Mouse (Mus musculus) forebrain, embryonic 12.5 days (tissue): ENCODE results near the gene Med26. TPM values are rescaled to one million over a fixed set of nuclear protein-coding genes. Genes with fewer than 3 reads are reported as not detected.

Source experiments
- ATAC-seq: fragments of 200-750 bp; cut with Nextera tagmentation; 2 replicates; pipeline ENCODE4 v1.8.0; 2017; ENCODE audit warnings: moderate TSS enrichment; ENCODE audit not compliant: low FRiP score
- H3K27ac ChIP-seq: fragments of 300-500 bp; sonication (generic); 2 replicates; pipeline ENCODE4 v1.5.1; 2016; ENCODE audit warnings: mild to moderate bottlenecking
- H3K27me3 ChIP-seq: fragments of 300-500 bp; sonication (generic); 2 replicates; pipeline ENCODE4 v1.6.1; 2016; ENCODE audit warnings: mild to moderate bottlenecking
- H3K36me3 ChIP-seq: fragments of 300-500 bp; sonication (generic); replicated peaks from 2 replicates; pipeline ENCODE4 v1.6.1; 2016; ENCODE audit warnings: mild to moderate bottlenecking
- H3K4me1 ChIP-seq: fragments of 300-500 bp; sonication (generic); 2 replicates; pipeline ENCODE4 v1.6.1; 2016
- H3K4me2 ChIP-seq: fragments of 300-500 bp; sonication (generic); 2 replicates; pipeline ENCODE4 v1.6.1; 2016; ENCODE audit warnings: mild to moderate bottlenecking, moderate library complexity
- H3K4me3 ChIP-seq: fragments of 300-500 bp; sonication (generic); replicated peaks from 2 replicates; pipeline ENCODE4 v1.5.1; 2016; ENCODE audit warnings: mild to moderate bottlenecking
- H3K9ac ChIP-seq: fragments of 300-500 bp; sonication (generic); 2 replicates; pipeline ENCODE4 v1.6.1; 2016; ENCODE audit warnings: mild to moderate bottlenecking
- H3K9me3 ChIP-seq: fragments of 300-500 bp; sonication (generic); 2 replicates; pipeline ENCODE4 v1.6.1; 2016
- WGBS: fragments of 180-500 bp; shearing (Covaris S2); methylation state at CpG from one replicate; pipeline ENCODE4 v1.1.7; 2016; 5-methylcytosine and 5-hydroxymethylcytosine counted together
- polyA plus RNA-seq: library from polyadenylated mRNA; unstranded; fragments of >200 nt; fragmentation: Nextera tagmentation; extraction: Ambion mirVana; gene quantifications from 2 replicates; pipeline ENCODE4 v1.2.1, GENCODE M21; 2016

Med26 gene
- polyA plus RNA-seq, 1 experiment from 2014 or later, result 20.8 TPM

DNA sequence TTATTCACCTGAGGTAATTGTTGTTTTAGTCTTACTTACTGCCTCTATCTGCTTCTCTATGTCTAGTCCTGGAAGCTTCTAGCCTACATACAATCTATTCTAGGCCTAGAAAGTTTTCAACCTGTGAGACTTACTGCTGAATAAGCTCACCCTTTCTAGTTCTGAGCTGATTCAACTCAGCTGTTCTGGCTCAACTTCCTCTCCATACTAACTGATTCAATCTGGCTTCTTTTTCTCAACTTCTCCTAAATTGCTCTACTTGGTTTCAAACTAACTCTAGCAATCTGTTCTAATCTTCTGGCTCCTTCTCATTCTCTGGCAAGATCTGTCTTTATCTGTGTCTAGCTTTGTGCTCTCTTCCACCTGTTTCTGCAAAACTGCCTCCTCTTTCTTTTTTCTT, 26.2 kb downstream of the Med26 start:
- Histone ChIP-seq H3K36me3 (peaks cover 5% of the 10 kb centered on the region; the same call in 1 of the 2 replicates), H3K9me3 (no peaks in the 10 kb centered on the region), H3K27me3 (no peaks in the 10 kb centered on the region), H3K9ac (no peak overlapping the region), H3K4me3 (no peak overlapping the region), H3K27ac (no peak overlapping the region), H3K4me1 (peaks cover 5% of the 10 kb centered on the region), H3K4me2 (no peak overlapping the region)
- ATAC-seq, result no peak

DNA sequence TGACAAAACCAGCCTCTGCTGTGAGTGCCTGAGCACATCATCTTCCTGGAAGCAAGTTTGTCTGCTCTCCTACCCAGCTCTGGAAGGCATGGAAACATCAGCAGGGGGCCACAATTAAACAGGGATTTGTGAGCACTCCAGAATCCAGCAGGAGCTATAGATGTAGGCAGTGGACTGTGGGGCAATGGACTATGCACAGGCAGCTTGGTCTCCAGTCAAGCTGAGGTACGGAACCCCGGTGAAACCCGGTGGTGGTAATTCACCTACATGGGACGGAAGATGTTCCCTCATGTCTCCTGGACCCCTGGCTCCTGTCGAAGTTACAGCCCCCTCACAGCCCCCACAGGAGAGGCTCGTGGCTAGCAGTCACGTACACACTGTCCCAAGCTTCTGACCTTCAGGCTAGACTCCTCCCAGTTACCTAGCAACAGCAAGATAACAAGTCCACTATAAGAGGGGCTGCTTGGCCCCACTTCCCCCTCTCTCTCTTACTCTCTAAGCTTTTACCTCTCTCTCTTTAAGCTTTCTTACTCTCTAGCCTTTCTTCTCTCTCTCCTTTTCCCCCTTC, 30.6 kb downstream of the Med26 start:
- H3K4me2 ChIP-seq, result no peak overlapping the region
- no peaks in the 10 kb centered on the region for H3K36me3 ChIP-seq
- no peak overlapping the region for H3K27ac ChIP-seq
- ATAC-seq, result no peak
- H3K9ac ChIP-seq, result no peak overlapping the region
- H3K4me3 ChIP-seq, result no peak overlapping the region
- no peaks in the 10 kb centered on the region for H3K27me3 ChIP-seq
- WGBS, result 71% methylated on average over 7 of the region's 7 CpGs
- H3K4me1 ChIP-seq, result peaks cover 5% of the 10 kb centered on the region
- no peaks in the 10 kb centered on the region for H3K9me3 ChIP-seq

DNA sequence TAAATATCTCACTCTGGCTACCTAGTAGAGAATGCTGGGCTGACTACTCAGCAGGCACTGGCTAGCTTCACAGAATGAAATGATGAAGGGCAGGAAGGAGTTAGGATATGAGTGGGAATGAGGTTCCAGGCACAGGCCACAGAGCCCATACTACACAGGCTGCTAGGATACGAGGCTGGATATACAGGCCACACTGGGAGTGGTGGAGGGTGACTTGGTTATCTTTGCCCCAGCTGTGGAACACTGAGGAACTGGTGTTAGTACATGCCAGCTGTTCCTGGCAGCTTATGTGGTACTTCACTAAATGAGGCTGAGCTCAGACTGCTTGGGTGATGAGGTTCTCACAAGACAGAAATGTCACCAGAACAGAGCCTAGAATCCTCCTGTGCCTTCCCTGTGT, 34.9 kb downstream of the Med26 start:
- Histone ChIP-seq H3K36me3 (no peaks in the 10 kb centered on the region), H3K9me3 (no peaks in the 10 kb centered on the region), H3K4me3 (no peak overlapping the region), H3K4me2 (no peak overlapping the region), H3K27ac (no peak overlapping the region), H3K27me3 (no peaks in the 10 kb centered on the region), H3K4me1 (peaks cover 2% of the 10 kb centered on the region), H3K9ac (no peak overlapping the region)
- ATAC-seq, result no peak
- WGBS, result 86% methylated on average over 1 of the region's 1 CpGs

DNA sequence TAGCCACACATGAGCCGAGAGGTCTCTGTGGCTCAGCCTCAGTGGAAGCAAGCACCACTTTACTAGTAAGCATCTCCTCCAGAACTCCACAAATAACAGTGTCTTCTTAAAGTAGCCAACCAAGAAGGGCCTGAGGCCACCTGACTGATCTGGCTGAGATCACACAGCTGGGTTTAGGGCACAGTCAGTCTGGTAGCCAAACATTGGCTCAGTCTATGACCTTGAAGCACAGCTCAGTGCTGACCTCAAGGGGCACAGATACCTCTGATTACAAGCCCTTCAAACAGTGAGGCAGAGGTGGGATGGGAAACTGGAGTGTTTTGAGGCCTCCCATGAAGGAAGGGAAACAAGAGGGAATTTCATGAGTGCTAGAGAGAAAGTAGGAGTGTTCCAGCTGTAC, 35.4 kb downstream of the Med26 start:
- no peak overlapping the region for H3K4me3 ChIP-seq
- 94% methylated on average over 1 of the region's 1 CpGs for WGBS
- H3K4me1 ChIP-seq, result no peaks in the 10 kb centered on the region
- H3K9ac ChIP-seq, result no peak overlapping the region
- ATAC-seq, result no peak
- no peaks in the 10 kb centered on the region for H3K27me3 ChIP-seq
- no peaks in the 10 kb centered on the region for H3K36me3 ChIP-seq
- no peak overlapping the region for H3K4me2 ChIP-seq
- H3K9me3 ChIP-seq, result no peaks in the 10 kb centered on the region
- H3K27ac ChIP-seq, result no peak overlapping the region

DNA sequence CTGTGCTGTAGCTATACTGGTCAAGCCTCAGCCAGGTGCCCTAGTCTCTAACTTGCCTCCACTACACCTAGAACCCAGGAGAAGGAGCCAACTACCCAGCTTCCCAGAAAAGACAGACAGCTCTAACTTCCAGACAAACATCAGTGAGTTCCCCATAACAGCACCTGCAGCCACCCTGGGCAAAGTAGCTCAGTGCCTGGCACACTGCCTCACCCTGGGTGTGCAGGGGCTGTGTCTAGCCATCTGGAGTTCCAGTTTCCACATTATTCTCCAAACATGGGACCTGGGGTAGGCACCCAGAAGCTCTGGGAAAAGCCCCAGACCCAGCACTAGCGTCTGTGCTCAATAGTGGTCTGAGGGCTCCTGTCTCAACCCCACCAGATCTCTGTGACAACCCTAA, 40.6 kb downstream of the Med26 start:
- no peaks in the 10 kb centered on the region for H3K4me1 ChIP-seq
- H3K4me3 ChIP-seq, result no peak overlapping the region
- no peak overlapping the region for H3K9ac ChIP-seq
- WGBS, result 86% methylated on average over 1 of the region's 1 CpGs
- H3K9me3 ChIP-seq, result no peaks in the 10 kb centered on the region
- no peak overlapping the region for H3K4me2 ChIP-seq
- no peaks in the 10 kb centered on the region for H3K36me3 ChIP-seq
- no peaks in the 10 kb centered on the region for H3K27me3 ChIP-seq
- ATAC-seq, result no peak
- no peak overlapping the region for H3K27ac ChIP-seq

DNA sequence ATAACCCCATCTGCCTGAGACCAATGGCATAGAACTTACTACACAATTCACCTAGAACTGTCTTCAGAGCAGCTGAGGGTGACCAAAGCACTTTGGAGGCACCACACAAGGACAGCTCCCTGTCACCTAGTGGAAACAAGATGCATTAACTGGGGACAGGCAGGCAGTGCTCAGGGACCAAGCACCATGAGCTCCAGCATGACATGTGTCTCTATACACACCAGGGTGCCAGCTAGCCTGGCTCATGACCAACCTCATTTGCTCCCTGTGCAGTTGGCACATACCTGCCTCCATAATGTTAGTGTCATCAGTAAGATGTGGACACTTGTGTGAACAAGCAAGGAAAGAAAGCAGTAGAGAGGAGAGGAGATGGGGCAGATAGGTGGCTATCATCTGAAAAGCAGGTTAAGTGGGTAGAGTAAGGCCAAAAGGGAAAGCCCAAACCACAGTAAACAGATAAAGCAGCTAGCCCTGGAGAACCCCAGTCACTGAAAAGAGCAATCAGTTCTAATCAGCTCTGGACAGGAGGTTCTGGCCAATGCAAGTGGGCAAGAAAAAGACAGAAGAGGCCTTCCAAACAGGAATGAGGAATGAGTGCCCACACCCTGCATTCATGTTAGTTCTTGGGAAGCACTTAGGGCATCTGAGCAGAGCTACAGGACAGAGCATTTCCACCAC, 43.3 kb downstream of the Med26 start:
- H3K4me1 ChIP-seq, result no peaks in the 10 kb centered on the region
- H3K4me3 ChIP-seq, result no peak overlapping the region
- ATAC-seq, result no peak
- H3K9ac ChIP-seq, result no peak overlapping the region
- no peak overlapping the region for H3K27ac ChIP-seq
- H3K9me3 ChIP-seq, result no peaks in the 10 kb centered on the region
- H3K4me2 ChIP-seq, result no peak overlapping the region
- H3K36me3 ChIP-seq, result no peaks in the 10 kb centered on the region
- no peaks in the 10 kb centered on the region for H3K27me3 ChIP-seq

DNA sequence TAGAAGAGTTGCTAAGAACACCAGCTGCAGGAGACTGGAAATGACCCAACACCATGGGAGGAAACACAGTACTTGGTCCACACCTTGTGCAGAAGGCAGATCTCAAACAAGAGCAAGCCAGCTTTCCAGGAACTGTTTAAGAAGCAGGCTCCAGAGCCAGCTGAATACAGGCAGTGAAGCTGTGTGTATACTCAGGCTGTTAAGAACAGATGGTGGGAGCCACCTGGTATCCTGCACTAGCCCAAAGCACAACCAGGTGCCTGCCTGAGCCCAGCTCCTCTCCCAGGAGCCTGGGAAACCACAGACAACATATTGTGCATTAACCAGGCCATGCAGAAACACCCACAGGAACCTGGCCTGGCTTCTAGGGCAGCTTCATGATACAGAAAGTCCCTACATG, 43.9 kb downstream of the Med26 start:
- Histone ChIP-seq H3K36me3 (peaks cover 2% of the 10 kb centered on the region; the same call in 1 of the 2 replicates), H3K27ac (no peak overlapping the region), H3K9me3 (no peaks in the 10 kb centered on the region), H3K9ac (no peak overlapping the region), H3K27me3 (no peaks in the 10 kb centered on the region), H3K4me2 (no peak overlapping the region), H3K4me3 (no peak overlapping the region), H3K4me1 (no peaks in the 10 kb centered on the region)
- ATAC-seq, result no peak

DNA sequence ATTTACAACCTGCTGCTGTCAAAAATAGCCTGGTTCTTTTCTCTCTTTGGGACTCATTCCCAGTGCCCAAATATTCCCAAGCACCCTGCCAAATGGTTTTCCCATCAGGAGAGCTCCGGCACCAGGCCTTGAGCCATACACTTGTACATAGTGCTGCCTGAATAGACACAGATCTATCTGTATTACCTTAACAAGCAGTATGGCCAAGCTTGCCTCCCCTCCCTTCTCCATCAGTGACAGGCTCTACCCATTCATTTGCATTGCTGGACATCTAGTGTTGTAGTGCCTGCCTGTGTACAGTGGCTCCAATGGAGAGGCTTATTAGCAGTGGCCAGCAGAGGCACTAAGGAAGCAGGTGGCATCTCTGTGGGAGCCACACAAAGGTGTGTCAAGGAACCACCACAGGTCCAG, 47.5 kb downstream of the Med26 start:
- Histone ChIP-seq H3K27ac (no peak overlapping the region), H3K27me3 (no peaks in the 10 kb centered on the region), H3K4me2 (no peak overlapping the region), H3K36me3 (peaks cover 21% of the 10 kb centered on the region), H3K4me3 (no peak overlapping the region), H3K9ac (no peak overlapping the region), H3K4me1 (no peaks in the 10 kb centered on the region), H3K9me3 (no peaks in the 10 kb centered on the region)
- ATAC-seq, result no peak
- 93% methylated on average over 1 of the region's 1 CpGs for WGBS

DNA sequence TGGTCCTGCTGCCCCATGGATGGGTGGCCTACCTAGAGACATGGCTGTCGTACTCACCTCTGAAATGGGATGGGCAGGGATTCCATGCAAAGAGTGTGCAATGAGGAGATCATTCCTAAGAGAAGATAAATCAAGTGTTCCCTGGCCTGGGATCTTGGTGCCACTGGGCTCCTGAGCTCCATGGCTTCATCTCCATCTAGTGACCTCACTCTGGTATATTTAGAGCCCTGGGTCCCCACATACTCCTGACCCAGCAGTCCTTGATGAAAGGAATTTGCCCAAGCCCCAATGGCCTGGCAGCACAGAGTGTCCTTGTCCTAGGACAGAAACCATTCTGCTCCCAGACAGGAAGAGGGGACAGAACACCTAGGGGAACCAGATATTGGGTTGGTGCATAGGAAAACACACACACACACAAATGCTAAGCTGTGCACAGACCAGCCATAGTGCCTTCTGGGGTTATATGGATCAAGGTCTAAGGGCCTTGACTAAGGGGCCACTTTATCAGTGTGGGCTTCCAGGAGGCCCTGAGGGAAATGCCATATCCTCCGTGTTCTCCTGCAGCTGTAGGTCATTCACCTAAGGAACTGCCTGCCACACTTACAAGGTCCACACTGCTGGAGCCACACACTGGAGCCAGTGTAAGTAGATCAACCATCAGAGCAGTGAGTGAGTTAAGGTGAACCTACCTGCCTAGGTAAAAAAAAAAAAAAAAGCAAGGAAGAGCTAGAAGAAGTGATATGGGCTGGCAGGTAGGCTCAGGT, 48.4 kb downstream of the Med26 start:
- no peaks in the 10 kb centered on the region for H3K27me3 ChIP-seq
- 0 out of 2 replicates have a peak, but pooled peaks cover 5% of the 10 kb centered on the region for H3K4me1 ChIP-seq
- H3K27ac ChIP-seq, result no peak overlapping the region
- H3K9me3 ChIP-seq, result no peaks in the 10 kb centered on the region
- WGBS, result 93% methylated on average over 2 of the region's 2 CpGs
- no peak for ATAC-seq
- no peak overlapping the region for H3K9ac ChIP-seq
- no peak overlapping the region for H3K4me2 ChIP-seq
- no peak overlapping the region for H3K4me3 ChIP-seq
- H3K36me3 ChIP-seq, result peaks cover 29% of the 10 kb centered on the region

DNA sequence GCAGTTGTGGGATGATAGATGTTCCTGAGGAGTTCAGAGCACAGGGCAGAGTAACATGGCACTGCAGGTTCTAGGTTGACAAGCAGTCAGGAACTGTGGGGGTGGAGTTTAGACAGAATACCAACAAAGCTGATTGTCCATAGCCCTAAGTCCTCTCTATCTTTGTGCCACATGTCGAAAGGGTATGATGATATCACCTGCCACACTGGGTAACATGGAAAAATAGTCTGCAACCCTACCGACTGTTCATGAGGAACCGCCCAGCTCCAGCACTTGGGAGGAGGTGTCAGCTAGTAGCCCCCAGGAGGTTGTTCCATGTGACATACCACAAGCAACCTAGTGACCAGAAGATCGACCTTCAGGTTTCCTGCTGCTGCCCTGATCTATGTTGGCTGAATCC, 49.5 kb downstream of the Med26 start:
- H3K4me3 ChIP-seq, result no peak overlapping the region
- H3K27me3 ChIP-seq, result no peaks in the 10 kb centered on the region
- no peak for ATAC-seq
- H3K4me2 ChIP-seq, result no peak overlapping the region
- H3K9ac ChIP-seq, result no peak overlapping the region
- H3K27ac ChIP-seq, result no peak overlapping the region
- H3K9me3 ChIP-seq, result no peaks in the 10 kb centered on the region
- peaks cover 14% of the 10 kb centered on the region for H3K4me1 ChIP-seq
- 94% methylated on average over 4 of the region's 4 CpGs for WGBS
- H3K36me3 ChIP-seq, result peaks cover 32% of the 10 kb centered on the region

DNA sequence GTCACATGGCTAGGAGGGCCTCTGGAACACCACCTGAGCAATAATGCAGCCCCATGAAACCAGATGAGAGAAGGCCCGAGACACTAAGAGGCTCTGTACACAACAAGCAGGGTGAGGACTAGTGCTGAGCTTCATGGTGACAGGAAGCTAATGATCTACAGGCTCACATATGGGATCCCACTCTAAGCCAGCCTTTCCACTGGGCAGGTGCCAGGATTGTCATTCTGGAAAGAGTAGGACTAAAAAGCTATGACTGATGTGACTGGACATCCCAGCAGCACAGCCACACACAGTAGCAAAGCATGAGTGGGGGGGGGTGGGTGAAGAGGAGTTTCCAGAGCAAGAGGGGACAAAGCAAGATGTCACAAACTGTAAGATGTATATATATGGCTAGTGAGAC, 50.2 kb downstream of the Med26 start:
- Histone ChIP-seq H3K4me2 (no peak overlapping the region), H3K9me3 (no peaks in the 10 kb centered on the region), H3K36me3 (peaks cover 32% of the 10 kb centered on the region), H3K4me1 (peaks cover 17% of the 10 kb centered on the region), H3K27me3 (no peaks in the 10 kb centered on the region), H3K9ac (no peak overlapping the region), H3K27ac (no peak overlapping the region), H3K4me3 (no peak overlapping the region)
- no peak for ATAC-seq
- 96% methylated on average over 1 of the region's 1 CpGs for WGBS

DNA sequence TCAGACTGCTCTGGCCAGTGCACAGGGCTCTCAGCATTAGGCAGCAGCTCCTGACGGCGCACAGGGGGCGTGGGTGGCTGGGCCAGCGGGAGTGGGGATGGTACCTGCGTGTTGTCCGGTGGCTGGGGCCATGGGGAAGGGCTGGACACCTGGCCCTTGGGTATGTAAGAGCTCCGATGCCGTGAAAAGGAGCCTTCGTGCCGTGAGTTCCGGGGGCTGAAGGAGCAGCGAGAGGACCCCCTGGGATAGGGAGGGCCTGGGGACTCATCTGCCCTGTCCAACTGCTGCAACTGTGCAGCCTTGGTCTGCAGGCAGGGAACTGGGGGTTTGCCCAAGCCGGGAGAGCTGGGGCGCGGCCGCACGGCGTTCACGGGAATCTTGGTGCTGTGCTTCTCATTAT, 51.9 kb downstream of the Med26 start:
- H3K9me3 ChIP-seq, result no peaks in the 10 kb centered on the region
- H3K4me1 ChIP-seq, result peaks cover 24% of the 10 kb centered on the region
- H3K4me3 ChIP-seq, result no peak overlapping the region
- H3K36me3 ChIP-seq, result peaks cover 32% of the 10 kb centered on the region
- 92% methylated on average over 19 of the region's 19 CpGs for WGBS
- no peak overlapping the region for H3K4me2 ChIP-seq
- no peak for ATAC-seq
- H3K27me3 ChIP-seq, result no peaks in the 10 kb centered on the region
- no peak overlapping the region for H3K9ac ChIP-seq
- H3K27ac ChIP-seq, result no peak overlapping the region
